Mouse (Mus musculus) spleen, postnatal 14 days (tissue): ENCODE measurements around the gene Dpep1.
A peak's percentile ranks its signal among the peaks of the same experiment; 100 is the strongest.

ENCODE experiments used
- DNase-seq, 2 experiments: peaks; one replicate each; pipeline ENCODE4 v3.0.0; 2021 to 2022; ENCODE audit warnings: low spot score in 2 of 2

Gene Dpep1

DNA sequence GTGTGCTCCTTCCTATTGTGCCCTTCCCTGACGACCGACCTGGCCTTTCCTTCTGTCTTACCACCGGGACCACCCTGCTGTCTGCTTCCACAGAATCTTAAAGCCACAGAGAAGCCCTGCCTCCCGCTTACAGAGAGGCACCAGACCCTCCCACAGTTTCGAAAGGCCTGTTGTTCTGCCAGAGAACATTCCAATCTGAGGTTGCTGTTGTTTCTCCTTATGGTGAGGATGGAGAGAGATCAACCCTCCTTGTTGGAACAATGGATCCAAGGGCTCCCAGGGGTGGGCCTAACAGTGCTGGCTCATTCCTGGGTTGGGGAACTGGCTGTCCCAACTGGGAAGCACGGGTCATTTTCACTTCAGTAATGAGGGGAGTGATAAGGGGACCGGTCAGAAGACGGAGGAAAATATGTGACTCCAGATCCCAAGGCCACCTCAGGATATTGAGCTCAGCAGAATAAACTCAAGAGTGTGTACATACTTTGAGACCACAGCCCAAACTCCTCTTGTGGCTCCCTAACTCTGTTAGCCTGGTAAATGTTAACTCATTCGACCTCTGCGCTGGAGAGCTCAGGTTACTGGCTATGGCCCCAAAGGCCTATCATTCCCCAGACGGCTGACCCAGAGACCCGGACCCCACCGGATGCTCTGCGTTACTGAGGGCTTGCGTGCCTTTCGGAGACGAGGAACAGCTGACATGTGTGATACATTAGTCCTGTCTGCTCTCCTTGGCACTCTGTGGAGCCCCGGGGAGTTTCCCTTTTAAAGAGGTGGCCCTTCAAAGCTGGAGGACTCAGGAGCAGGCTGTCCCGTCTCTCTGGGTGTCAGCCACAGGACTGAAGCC is at the start of gene Dpep1:
TSS of gene Dpep1 (plus strand) at position 677 of the 844 bp plus-strand sequence.
- DNase-seq, result no peak

DNA sequence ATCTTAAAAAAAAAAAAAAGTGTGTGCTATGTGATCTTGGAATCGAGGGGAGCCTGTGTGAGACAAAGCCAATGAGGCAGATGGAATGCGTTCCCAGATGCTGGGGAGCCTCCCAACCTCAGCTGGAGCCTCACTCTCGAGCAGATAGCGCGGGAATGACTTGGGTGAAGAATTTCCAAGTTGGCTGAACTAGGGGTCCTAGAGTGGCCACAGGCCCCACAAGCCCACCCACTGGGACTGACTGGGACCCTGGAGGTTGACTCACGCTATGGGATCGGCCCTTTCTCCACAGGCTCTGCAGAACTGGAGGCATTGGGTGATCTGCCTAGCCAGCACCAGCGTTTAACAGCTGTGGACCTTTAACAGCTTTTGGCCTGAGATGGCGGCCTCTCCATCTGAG is 49.8 kb upstream of the Dpep1 start:
- DNase-seq, result no peak

DNA sequence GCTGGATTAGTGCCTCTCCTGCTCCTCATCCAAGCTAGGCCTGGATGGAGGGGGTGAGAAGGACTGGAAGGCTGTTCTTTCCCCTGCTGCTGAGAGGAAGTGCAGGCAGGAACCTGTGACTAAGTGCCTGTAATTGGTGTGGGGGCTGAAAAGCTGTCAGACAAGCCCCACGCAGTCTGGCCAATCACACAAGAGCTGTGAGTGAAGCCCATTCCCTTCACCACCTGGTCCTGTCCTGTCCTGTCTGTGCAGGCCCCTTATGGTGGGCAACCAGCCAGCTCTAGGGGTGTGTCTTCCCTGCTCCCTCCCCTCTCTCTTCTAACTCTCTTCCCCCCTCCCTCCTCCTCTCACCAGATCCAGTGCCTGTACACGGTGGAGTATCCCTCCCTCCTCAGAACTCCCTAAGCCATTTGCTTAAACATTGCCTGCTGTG is 48.4 kb upstream of the Dpep1 start:
- no peak for DNase-seq

DNA sequence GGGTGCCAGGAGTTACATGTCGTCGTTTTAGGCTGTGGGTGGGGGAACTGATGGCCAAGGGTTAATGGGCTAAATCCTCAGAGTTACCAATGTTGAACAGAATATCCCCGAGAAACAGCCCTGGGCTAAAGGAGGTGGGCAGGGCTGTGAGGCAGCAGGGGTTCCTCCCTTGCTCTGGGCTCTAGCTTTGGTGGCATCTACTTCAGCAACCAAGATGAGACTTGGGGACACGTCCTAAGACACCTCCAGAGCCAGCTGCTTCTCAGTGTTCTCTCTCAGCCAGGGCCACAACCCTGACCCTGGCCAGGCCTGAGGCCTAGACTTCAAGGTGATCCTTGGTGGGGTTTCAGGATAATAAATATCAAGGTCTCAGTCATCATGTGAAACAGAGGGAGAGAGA is 47.3 kb upstream of the Dpep1 start:
- DNase-seq, result no peak

DNA sequence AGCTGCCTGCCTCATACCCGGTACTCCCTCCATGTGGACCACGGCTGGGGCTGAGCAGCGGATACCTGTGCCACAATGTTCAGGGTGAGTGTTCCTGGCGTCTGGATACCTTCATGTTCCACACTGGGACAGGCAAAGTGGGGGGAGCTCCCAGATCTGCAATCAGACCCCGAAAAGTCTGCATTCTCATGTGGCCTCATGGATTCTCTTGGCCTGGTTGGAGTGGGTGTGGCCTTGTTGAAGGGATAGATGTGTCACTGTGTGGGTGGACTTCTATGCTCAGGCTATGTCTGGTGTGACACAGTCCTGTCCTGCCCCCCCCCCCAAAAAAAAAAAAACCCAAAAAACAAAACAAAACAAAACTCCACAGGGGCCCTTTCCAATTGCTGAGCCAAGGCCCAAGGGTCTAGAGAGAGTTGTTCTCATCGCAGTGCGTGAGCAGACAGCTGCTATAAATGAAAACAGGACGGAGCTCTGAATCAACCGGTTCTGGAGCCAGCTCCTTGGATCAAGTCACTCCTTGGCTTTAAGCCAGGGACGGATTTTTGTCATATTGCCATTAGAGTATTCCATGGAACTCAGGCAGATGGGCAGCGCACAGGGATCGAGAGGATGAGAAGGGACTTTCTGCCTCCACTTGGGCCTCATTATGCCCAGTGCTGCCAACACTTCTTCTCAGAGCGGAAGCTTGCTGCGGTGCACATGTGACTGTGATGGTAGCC is 44.1 kb upstream of the Dpep1 start:
- peak in 1 of 2 experiments; percentile 11 for DNase-seq

- DNase-seq, result no peak
These were observed 40.8 kb upstream of the Dpep1 start for GRCm38 (mm10) chr8:123145279-123145678.

GRCm38 (mm10) chr8:123146390-123146789 is 39.7 kb upstream of the Dpep1 start:
- no peak for DNase-seq

- DNase-seq, result no peak
These were observed 35.3 kb upstream of the Dpep1 start for GRCm38 (mm10) chr8:123150737-123151171.

- DNase-seq, result no peak
These were observed 30.9 kb upstream of the Dpep1 start for GRCm38 (mm10) chr8:123155177-123155576.

DNA sequence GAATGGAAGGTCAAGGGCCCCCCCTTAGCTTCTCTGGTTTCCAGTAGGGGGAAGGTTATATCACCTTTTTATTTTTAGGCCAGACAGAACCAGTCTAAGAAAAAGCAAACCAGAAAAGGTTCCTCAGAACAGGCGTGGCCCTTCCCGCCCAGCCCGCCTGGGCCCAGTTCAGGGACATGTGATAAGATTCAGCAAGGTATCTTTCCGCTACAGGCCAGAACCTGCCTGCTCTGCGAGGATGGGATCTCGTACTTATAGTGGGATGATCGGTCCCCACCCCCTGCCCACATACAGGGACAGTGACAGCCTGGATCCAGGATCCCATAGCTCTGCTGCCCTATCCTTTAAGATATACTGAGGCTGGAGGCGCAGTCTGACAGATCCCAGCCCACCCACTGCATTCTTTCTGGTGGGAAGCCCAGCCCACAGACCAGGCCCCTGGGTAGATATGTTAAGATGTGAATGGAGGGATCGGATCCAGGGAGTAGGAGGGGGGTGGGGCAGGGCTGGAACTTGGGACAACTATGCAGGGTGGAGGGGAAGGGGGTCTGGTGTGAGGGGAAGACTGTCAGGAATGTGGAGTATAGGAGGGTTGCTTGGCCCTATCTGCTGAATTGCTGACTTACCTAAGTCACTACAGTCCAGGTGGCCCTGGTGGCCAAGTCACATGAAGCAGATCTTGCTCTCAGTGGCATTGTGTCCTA is 29.8 kb upstream of the Dpep1 start:
- no peak for DNase-seq

GRCm38 (mm10) chr8:123157888-123158465 is 28.1 kb upstream of the Dpep1 start, which contains the start of gene Sult5a1:
TSS of gene Sult5a1 (minus strand) at chr8:123158315.
- DNase-seq, result no peak

DNA sequence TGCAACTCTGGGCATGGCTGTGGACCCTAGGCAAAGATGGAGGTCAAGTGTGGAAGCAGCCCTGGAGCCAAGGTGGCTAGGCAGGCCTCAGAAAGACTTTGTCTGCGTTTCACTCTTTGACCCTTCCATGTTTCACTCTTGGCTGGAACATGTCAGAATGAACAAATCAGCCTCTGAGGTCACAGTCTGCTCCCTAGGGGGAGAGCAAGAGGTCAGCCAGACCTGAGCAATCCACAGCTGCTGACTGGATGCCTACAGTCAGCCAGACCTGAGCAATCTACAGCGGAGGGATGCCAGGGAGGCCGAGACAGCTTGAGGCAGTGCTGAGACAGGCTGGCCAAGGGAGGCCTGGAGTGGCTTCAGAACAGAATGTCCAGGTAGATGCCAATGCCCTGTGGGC is 4.7 kb upstream of the Dpep1 start:
- DNase-seq, result no peak

- no peak for DNase-seq
These were observed 2.0 kb downstream of the Dpep1 start for GRCm38 (mm10) chr8:123188006-123188405.

- no peak for DNase-seq
These were observed 2.8 kb downstream of the Dpep1 start for GRCm38 (mm10) chr8:123188841-123189240.

DNA sequence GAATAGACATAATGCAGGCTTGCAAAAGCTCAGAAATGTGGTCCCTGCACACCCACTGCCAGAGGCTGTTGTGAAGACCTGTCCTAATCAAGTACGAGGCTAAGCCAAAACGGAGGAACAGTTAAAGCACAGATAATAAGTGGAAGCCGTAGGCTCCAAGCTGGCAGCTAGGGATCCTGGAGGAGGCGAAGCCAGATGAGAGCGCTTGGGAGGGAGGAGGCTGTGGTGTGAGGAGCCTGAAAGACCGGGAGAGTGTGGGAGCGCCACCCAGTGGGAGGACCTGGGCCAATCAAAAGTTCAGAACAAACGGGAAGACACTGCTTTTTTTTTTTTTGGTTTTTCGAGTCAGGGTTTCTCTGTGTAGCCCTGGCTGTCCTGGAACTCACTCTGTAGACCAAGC is 4.6 kb downstream of the Dpep1 start:
- DNase-seq, result peak in 1 of 2 experiments; percentile 46

DNA sequence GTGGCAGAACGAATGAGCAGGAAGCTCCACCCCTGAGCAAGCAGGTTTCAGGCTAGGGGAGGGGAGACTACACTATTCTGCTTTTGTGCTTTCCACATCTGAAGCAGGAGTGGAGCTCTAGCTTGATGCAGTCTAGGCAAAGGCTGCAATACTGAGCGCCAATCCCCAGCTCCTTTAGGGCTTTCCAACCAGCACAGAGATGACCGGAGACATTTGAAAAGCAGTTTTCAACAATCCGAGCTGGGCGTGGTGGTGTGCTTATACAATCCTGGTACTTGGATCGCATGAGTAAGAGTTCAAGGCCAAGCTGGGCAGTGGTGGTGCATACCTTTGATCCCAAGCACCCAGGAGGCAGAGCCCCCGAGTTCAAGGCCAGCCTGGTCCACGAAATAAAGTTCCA is 5.9 kb downstream of the Dpep1 start:
- no peak for DNase-seq

DNA sequence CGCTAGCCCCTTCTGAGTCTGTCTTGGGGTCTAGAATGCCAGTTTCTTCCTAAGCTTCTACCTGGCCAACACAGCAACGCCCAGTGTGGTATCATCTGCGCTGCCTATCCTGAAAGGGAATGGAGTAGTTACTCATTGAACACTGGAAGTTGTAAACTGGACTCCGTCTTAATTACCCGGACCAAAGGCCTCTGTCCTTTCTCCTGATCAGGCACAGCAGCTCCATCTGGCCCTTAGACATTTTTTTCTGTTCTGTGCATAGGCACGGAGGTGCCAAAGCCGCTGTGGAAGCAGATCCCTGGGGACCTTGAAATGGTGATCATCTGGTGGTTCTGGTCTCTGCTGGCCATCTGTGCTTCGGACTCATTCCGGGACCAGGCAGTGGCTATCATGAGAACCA is 7.7 kb downstream of the Dpep1 start:
- DNase-seq, result no peak

DNA sequence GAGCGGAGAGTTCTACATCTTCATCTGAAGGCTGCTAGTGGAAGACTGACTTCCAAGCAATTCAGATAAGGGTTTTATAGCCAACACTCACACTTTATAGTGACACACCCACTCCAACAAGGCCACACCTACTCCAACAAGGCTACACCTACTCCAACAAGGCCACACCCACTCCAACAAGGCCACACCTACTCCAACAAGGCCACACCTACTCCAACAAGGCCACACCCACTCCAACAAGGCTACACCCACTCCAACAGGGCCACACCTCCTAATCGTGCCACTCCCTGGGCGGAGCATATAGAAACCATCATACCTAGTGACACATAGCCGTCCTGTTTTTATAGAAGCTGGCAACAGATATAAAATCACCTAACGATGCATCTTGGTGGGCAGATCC is 11.0 kb downstream of the Dpep1 start:
- peak; percentile 25 to 42 for DNase-seq

DNA sequence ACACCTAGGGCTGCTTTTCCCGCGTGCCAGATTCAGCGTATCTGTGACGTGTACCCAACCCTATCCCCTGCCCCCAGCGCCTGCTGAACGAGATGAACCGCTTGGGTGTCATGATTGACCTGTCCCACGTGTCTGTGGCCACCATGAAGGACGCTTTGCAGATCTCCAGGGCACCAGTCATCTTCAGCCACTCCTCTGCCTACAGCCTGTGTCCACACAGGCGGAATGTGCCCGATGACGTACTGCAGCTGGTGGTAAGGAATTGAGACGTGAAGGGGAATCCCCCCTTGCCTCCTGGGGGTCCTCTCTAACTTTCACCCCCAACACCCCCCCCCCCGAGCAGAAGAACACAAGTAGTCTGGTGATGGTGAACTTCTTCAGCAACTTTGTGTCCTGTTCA is 13.8 kb downstream of the Dpep1 start:
- DNase-seq, result no peak

DNA sequence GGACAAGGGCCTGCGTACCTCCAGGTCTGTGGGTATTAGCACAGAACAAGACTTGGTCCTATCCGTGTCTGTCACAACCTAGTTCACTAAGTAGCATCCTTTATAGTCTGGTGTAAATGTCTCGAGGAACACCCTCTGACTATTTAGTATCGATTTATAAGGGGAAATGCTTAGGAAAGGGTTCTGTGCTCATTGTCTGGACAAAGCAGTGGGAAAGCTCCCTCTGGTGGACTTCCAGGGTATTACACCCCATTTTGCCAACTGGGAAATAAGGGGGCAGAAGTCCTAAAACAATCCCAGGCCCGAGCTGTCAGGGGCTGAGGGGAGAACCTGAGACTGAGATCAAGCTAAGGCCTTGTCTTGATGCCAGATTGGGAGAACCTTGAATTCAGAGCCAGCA is 16.2 kb downstream of the Dpep1 start:
- DNase-seq, result peak; percentile 40 to 67

DNA sequence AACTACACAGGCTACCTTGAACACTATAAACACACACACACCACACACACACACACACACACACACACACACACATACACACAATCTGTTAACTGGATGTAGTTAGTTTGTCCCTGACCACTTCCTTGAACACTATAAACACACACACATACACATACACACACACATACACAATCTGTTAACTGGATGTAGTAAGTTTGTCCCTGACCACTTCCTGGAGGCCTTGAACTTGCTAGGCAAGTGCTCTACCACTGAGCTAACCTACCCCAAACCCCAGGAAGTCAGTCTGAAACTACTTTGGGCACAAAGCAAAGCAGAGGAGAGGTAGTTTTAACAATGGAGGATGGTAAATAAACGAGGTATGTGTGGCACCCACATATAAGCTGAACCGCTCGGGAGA is 17.5 kb downstream of the Dpep1 start:
- DNase-seq, result no peak

DNA sequence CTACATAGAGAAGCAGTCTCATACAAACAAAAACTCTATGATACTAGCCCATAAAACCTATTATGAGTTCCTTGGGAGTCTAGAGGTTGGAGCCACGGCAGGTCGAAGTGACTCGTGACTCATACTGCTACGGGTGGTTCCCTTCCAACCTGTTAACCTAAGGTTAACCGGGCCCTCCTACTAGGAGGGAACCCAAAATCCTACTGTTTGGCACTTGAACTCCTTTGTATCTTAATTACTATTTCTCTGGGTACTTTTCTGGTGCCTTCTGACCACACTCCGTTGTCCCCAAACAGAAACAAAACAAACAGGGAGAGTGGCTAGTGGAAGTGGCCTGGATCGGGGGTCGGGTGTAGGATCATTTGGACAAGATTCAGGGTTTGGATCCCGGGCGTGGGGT is 25.8 kb downstream of the Dpep1 start:
- no peak for DNase-seq
